Mouse (Mus musculus) right cerebral cortex, postnatal 36 days (tissue): Measurements from ENCODE around the gene Defb43.

Experiments
- DNase-seq, 2 experiments: peaks; one replicate each; pipeline ENCODE4 v3.0.0; 2022; ENCODE audit warnings: low spot score in 2 of 2, mixed read lengths in 1 of 2

Defb43 gene

DNA sequence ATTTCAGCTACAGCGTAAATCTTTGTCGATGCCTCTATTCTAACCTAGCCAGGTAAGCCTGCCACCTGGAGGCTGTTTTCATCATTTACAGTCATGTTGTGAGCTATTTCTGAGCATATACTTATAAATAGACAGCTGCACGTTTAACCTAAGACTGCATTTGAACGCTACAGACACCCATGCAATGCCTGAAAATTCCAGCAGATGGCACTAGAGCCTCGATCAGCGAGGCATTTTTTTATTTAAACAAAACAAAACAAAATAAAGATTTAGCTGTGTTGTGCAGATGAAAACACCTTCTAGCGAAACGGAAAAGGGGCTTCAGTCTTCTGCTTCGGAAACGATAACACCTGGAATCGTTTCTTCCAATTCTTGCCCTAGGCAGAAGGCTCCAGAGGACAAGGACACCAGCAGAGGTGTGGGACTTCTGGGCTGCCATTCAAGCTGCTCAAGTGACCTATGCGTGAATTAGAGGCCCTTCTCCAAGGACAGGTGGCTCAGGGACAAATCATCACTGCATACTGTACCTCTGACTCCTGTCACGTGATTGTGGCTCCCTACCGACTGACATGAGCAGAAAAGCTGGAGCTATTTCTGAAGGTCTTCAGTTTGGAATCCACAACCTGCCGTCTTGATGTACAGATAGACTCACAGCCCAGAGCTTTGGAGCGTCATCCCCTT lies 55.2 kb downstream of the Defb43 start:
- DNase-seq = peak in 1 of 2 experiments; percentile 27
